Mouse (Mus musculus): ENCODE measurements at regions not wholly inside any gene's neighbourhood (a gene's known extent, or its start where the extent isn't known, plus 50 kb on each side); places are given as distances from the start of the nearest gene placed in this dataset.

DNA sequence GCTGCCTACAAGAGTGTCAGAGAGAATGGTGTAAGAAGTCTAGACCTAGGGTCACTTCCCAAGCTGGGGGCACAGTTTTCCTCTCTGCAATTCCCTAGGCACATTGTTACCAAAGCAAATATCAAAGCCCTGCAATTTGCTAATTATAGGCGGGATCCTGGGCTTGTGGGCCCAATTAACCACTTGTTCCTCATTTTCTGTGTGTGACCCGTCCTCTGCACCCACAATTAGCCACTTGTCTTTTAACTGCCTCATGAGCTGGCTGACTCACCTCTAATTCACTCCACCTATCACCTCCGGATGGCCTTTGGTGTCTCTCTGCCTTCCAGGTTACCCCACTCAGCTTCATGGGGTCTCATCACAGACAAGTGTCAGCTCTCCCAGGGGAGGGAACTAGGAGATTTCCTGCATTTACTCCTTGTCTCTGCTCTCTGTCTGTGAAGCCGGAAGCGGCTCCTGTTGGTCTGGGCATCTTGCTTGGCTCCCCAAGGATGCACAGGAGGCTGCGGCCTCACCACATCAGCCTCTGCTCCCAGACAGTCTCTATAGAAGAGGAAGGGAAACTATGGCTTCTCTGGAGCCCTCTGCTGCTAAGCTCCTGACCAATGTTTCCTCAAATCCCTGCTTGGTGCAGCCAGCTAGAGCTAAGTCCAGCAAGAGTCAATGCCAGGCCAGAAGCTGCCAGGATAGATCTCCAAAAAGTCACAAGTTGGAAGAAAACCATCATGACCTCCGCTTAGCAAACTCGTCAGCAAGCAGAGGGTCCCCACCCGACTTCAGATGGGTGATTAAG is 73.2 kb upstream of the Hes1 start:
- CTCF ChIA-PET: interaction anchor here (0.6 kb wide), 1 partner anchor 19 kb away, joined by 4 read pairs; no protein-coding TSS in a partner anchor

DNA sequence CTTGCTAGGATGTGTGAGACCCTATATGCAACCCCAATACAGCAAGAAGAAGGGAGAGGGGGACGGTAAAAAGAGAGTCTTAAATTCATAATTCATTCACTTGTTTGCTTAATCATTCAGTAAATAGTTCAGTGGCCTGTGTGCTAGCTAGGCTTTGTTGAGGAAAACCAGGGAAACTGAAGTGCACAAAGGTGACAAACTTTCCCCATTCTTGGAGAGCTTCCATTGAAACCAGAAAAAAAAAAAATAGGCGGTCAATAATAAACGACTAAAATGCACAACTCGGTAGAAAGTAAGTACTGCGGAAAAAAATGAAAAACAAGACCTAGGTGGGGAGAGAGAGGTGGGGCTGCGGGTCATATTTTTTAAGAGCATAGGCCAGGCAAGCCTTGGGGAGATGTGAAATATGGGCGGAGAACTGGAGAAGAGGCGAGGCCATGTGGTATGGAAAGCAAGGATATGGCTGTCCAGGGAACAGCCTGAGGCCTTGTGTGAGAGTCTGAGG is 72.3 kb upstream of the Hes1 start:
- CTCF ChIA-PET: no interaction called here

DNA sequence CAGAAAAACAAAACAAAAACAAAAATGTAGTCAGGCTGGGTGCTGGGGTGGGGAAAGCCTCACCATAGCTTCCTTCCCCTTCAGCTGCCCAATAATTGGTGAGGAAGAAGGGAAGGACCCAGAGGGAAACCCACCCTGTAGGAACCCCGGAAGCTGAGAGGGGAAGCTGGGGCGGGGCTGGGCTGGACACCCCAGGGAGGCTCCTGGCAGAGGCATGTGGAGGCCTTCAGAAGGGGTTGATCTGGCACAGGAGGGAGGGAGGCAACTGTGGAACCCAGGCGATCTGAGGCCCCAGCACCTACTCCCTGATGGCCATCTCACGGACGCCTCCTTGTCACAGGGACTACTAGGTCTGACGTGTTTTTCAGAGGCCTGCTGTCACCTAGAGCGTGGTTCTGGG is 71.1 kb upstream of the Hes1 start:
- CTCF ChIA-PET: no interaction called here

DNA sequence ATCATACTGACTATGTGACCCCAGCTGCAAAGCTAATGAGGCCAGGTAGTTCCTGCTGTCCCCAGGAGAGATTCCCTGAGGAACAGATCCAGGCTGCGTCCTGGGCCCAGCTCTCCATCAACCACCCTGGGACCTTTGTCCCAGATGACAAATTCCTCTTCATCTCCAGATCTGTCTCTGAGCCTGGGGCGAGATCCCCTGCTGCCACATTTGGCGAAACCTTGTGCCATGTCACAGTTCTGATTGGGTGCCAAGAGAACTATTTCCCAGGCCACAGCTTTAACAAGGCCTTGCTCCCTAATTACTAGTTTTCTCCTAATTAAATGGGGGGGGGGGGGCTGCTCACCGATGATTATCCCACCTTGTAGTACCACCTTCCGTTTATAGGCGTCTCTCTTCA is 70.6 kb upstream of the Hes1 start:
- CTCF ChIA-PET: no interaction called here

DNA sequence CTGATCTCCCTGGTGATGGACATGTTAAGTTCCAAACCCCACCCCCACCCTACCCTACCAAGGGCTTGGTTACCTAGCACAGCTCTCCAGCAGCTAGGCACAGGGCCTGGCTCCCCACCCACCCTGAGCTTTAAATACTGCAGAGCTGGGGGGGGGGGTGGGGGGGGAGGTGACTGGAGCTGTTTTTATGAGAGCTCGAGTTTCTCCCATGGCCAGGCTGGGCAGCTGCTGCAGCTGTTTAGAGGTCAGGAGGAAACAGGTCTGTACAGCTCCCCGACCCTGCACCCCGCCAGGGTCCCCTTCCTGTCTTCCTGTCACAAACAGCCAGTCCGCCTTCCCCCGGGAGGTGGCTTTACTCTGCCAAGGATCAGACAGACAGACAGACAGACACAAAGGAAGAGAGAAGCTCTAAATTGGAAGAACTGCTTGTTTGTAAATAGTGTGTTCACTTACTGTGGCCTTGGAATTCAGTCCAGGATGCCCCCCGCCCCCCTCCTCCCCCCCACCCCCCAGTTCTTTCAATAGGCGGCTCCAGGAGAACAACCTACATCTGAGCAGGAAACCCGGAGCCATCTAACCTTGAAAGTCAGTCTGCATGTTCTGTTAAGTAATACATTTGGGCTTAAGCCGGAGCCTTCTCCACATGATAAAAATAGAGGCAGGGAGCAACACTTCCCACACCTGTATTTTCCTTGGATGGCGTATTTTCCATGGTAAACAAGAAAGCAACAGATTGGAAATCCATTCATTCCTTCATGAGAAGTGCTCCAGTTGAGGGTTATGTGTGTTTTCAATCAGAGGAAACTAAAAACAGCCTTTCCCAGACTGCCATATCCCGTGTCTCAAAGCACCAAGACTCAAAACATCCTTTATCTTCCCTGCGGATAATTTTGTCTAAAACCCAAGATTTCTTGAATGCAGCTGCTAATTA is 67.8 kb upstream of the Hes1 start:
- CTCF ChIA-PET: interaction anchor here (1.0 kb wide), 1 partner anchor 17 kb away, joined by 3 read pairs; no protein-coding TSS in a partner anchor

DNA sequence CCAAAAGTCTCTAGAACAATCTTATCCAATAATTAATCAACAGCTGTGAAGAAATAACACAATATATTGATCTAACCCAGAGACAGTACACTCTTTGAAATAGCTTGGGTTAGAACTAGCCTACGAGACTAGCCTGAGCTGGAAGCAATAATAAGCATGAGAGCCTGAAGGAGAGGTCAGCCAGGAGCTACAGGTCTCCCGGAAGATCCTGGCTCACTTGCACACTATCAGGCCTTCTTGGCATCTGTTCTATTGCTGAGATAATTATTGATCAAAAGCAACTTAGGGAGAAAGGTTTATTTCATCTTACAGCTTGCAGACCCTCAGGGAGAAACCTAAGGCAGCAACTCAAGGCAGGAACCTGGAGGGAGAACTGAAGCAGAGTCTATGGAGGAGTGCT is 64.0 kb upstream of the Hes1 start:
- CTCF ChIA-PET: no interaction called here

DNA sequence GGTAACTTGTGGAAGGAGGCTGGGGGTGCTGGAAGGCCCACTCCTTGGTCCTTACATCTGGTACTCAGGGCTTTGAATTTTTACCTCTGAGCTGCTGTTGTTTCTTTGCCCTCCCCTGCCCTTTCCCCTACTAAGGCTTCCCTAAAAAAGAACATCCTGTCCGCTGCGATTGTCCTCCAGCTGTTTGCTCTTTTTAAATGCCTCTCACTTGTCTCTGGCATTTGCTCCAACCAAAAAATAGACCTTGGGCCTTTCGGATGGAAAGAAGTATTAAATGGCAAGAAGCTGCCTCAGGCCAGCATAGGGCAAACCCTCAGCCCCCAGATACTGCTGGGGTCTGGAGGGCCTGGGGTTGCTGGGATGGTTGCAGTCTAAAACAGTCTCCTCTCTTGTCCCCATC is 59.1 kb upstream of the Hes1 start:
- CTCF ChIA-PET: no interaction called here

DNA sequence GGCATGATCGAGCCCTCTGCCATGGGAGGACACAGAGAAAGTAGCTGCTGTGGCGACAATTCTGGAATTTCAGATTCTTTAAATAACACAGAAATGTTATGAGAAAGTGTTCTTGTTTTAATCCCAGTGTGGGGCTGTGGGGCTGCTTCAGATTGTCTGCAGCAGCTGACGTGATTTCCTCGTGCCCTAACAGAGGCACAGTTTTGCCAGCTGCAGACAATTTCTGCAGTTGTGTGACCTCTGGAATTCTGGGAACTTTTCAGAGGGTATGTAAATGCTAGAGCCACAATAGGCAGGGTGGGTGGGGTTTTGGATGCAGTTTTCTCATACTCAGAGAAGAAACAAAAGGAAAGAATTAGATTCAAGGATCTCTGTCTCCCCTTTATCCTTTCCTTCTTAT is 57.4 kb upstream of the Hes1 start:
- CTCF ChIA-PET: no interaction called here

DNA sequence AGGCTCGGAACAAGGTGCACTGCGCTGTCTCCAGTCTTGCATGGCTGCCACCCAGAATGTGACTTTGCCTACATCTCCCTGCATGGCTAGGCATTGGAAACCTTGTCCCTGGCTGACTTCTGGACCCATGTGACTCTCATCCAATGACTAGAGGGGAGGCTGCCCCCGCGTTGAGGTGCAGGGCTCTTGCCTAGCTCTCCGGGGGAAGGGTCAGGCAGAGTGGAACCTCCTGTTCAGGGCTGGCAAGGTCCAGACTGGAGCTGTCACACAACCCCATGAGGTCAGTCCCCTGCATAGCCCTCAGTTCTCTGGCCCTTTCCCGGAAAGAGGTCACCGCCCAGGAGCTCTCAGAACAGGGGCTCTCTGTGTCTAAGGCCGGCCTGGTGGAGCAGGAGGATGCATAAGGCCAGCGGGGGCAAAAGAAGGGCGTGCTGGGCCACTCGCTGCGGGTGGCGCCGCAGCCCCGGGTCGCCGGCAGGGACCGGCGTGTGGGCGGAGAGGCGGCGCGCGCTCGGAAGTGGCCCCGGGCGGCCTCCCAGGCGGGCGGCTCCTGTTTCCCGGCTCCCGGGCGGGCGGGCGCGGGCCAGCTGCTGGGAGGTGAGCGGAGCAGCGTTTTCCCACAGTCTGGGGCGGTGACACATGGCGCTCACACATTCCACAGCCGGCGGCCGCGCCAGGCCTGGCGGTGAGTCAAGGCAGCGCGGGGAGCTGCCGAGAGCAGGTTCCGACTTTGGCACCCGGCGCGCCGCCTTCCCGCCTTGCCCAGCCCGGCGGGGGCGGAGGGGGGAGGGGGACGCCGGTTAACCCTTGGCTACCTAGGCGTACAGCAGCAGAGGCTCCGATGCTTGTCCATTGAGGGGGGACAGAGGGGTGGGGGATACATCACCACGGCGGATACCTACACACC is 55.5 kb upstream of the Hes1 start:
- CTCF ChIA-PET: no interaction called here

DNA sequence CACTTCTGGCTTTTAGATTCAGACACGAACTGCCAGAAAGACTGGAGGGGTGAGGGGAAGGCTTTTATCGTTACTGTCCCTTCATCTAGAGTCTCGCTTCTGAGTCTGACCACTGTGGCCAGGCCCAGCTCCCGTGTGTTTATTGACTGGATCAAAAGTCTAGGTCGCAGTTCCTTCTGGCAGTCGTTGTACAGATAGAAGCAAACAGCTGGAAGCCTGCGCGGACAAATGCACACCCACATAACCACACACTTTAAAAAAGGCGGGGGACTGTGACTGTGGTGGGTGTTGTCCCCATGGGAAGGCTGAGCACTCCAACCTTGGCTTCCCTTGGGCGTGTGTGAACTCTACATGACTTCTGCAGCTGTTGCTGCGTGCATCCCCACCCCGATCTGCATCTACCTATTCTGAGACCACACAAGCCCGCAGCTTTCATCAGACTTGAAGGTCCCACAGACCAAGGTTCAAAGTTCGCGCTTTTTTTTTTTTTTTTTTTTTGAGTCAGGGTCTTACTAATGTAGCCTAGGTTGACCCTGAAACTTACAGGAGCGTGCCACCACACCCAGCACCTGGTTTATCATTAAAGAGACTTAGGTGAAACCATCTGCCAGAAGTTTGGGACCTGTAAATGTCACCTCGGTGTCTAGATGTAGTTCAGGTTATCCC is 54.5 kb upstream of the Hes1 start:
- CTCF ChIA-PET: interaction anchor here (0.6 kb wide), 1 partner anchor 19 kb away, joined by 4 read pairs; no protein-coding TSS in a partner anchor

DNA sequence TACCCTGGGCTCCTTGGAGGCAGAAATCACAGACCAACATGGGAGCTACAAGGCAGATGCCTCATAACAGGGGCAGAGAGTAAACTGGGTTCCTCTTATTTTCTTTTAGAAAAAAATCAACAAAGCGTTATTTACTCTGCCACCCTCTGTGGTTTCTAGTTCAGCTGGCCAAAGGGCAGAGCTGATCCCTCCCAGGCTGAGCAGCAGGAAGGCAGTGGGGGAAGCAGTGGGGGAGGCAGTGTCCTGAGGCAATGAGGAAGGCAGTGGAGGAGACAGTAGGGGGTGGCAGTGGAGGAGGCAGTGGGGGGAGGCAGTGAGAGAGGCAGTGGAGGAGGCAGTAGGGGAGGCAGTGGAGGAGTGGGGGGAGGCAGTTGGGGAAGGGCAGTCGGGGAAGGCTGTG is 51.1 kb upstream of the Hes1 start:
- CTCF ChIA-PET: interaction anchor here (0.9 to 1.2 kb wide), 2 partner anchors 18 to 23 kb away, joined by 3 read pairs; no protein-coding TSS in a partner anchor

DNA sequence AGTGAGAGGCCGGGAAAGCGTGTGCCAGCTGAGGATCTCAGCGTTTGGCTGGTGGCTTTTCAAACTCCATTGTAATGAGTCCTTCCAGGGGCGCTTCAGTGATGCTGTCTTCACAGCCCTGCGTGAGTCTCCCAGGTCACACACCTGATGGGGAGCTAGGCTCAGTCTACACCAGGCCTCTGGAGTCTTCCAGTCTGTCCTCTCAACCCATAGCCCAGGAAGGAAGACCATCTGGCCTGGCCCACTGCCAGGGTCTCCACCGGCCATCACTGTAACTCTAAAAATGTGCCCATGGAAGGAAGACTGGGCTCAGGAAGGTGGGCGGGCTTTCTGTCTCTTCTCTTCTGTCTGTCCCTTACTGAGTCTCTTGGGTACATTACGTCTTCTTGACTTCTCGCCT is 50.2 kb upstream of the Hes1 start:
- CTCF ChIA-PET: interaction anchor here (0.6 to 1.2 kb wide), 3 partner anchors 18 to 51 kb away, joined by 3 read pairs; no protein-coding TSS in a partner anchor
